Mouse (Mus musculus): ENCODE measurements around the gene Btbd35f25.

- TF ChIP-seq CTCF (IDR thresholded peaks at IDR 0.05; ENCODE audit: low read depth) (no peak), EP300 (IDR thresholded peaks at IDR 0.05; ENCODE audit: low read depth) (no peak)
Observed at GRCm38 (mm10) chrX:31736958-31737357, 20.0 kb upstream of the Btbd35f25 start.
